Mouse (Mus musculus) adrenal gland, adult (tissue): ENCODE measurements around the gene 4921536K21Rik.
A peak's percentile ranks its signal among the peaks of the same experiment; 100 is the strongest.
"Not testable (repeated sequence)": the region's sequence is repeated elsewhere in the genome, so short reads cannot be mapped to it uniquely, and the experiment has no call there.

Source experiments
- DNase-seq, 2 experiments: peaks; one replicate each; pipeline ENCODE4 v3.0.0; 2022 to 2023; ENCODE audit warnings: low spot score in 1 of 2; ENCODE audit not compliant: inconsistent age in 2 of 2

Gene 4921536K21Rik

GRCm38 (mm10) chr11:3912100-3912874 is 17.4 kb upstream of the 4921536K21Rik start:
- DNase-seq, result peak; percentile 68 to 74

GRCm38 (mm10) chr11:3911440-3911839 is 16.5 kb upstream of the 4921536K21Rik start:
- not testable (repeated sequence) for DNase-seq

- DNase-seq, result no peak
Measured at GRCm38 (mm10) chr11:3910513-3911310, 15.8 kb upstream of the 4921536K21Rik start.

- DNase-seq, result no peak
Measured at GRCm38 (mm10) chr11:3909236-3909635, 14.3 kb upstream of the 4921536K21Rik start.

GRCm38 (mm10) chr11:3905446-3905845 is 10.5 kb upstream of the 4921536K21Rik start:
- DNase-seq, result peak; percentile 74 to 77

- no peak for DNase-seq
Measured at GRCm38 (mm10) chr11:3904673-3905072, 9.8 kb upstream of the 4921536K21Rik start.

- peak; percentile 83 to 90 for DNase-seq
Measured at GRCm38 (mm10) chr11:3903046-3903445, 8.1 kb upstream of the 4921536K21Rik start.

GRCm38 (mm10) chr11:3902516-3902915 is 7.6 kb upstream of the 4921536K21Rik start:
- no peak for DNase-seq

- peak in 1 of 2 experiments; percentile 18 for DNase-seq
Measured at GRCm38 (mm10) chr11:3900296-3900695, 5.4 kb upstream of the 4921536K21Rik start.

- DNase-seq, result peak in 1 of 2 experiments; percentile 26
Measured at GRCm38 (mm10) chr11:3895933-3896332, 1.0 kb upstream of the 4921536K21Rik start.

GRCm38 (mm10) chr11:3895458-3895857 is 560 bp upstream of the 4921536K21Rik start:
- DNase-seq, result no peak

- DNase-seq, result no peak
Measured at GRCm38 (mm10) chr11:3893970-3894369, 928 bp downstream of the 4921536K21Rik start.

- peak; percentile 42 to 75 for DNase-seq
Measured at GRCm38 (mm10) chr11:3887331-3887730, 7.6 kb downstream of the 4921536K21Rik start.

- no peak for DNase-seq
Measured at GRCm38 (mm10) chr11:3883711-3884110, 11.2 kb downstream of the 4921536K21Rik start.

- DNase-seq, result peak; percentile 64 to 91
Measured at GRCm38 (mm10) chr11:3879836-3880235, 15.1 kb downstream of the 4921536K21Rik start.

GRCm38 (mm10) chr11:3878660-3879059 is 16.2 kb downstream of the 4921536K21Rik start:
- no peak for DNase-seq

- DNase-seq, result no peak
Measured at GRCm38 (mm10) chr11:3876419-3876818, 18.5 kb downstream of the 4921536K21Rik start.

- peak in 1 of 2 experiments; percentile 52 for DNase-seq
Measured at GRCm38 (mm10) chr11:3864343-3864742, 30.6 kb downstream of the 4921536K21Rik start.

- DNase-seq, result peak; percentile 78 to 89
Measured at GRCm38 (mm10) chr11:3863454-3864112, 31.3 kb downstream of the 4921536K21Rik start, which contains the start of gene Osbp2. Osbp2 (minus strand) TSS chr11:3863903.

GRCm38 (mm10) chr11:3862661-3863453 is 32.0 kb downstream of the 4921536K21Rik start:
- DNase-seq, result peak in 1 of 2 experiments; percentile 30
